Comparison of ENCODE assay signal across 12 mouse cellular contexts in the genomic region with DNA sequence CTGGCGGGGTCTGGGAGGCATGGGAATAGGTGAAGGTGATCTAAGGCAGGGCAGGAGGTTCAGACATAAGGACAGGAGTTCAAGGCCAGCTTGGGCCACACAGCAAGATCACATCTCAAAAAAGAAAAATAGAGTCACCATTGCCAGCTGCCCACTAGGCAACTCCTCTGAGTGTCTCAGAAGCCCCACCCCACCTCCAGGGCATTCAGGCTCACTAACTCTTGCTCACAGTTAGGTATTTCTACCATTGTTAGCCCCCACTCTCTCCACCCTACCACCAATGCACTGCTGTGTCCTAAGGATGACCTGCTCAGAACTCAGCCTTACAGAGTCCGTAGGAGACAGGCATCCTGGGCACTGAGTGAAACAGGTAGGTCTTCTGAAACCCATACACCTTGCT. TPM values are rescaled to one million over a fixed set of nuclear protein-coding genes. Genes with fewer than 3 reads are reported as not detected.
A peak's percentile ranks its signal among the peaks of the same experiment; 100 is the strongest.
DNase-seq lines count a peak whose midpoint lies in the region; ATAC-seq lines count a peak whose summit lies in the region.
"Had no signal": no experiment of that assay in that cellular context is flagged by ENCODE, and none has a peak within 500 bp of the region (broad histone marks: within the 10 kb centered on the region; RNA-seq: fewer than 3 reads in every experiment).

No protein-coding gene starts in this region.

- no peak overlapping the region for H3K4me3 ChIP-seq in forebrain, embryonic 13.5 days
- no peak overlapping the region for H3K4me3 ChIP-seq in midbrain, embryonic 10.5 days
- H3K4me3 ChIP-seq: heart, embryonic 15.5 days had no signal

- H3K27ac ChIP-seq in forebrain, embryonic 13.5 days: peak overlapping the region; percentile 37; the same call in 1 of the 2 replicates
- H3K27ac ChIP-seq in midbrain, embryonic 10.5 days (replicated peaks): peak overlapping the region; percentile 76
- H3K27ac ChIP-seq: heart, embryonic 15.5 days had no signal

- 36% methylated on average over 2 of the region's 2 CpGs for whole genome bisulfite sequencing in forebrain, embryonic 13.5 days
- WGBS in midbrain, embryonic 10.5 days: 49% methylated on average over 2 of the region's 2 CpGs

- H3K4me2 ChIP-seq in forebrain, embryonic 13.5 days: no peak overlapping the region
- H3K4me2 ChIP-seq: heart, embryonic 15.5 days had no signal

- peaks cover 28% of the 10 kb centered on the region for H3K4me1 ChIP-seq in forebrain, embryonic 13.5 days
- peaks cover 47% of the 10 kb centered on the region for H3K4me1 ChIP-seq in midbrain, embryonic 10.5 days

- ATAC-seq in cerebellum, adult (ENCODE audit: insufficient number of reproducible peaks, low FRiP score, low TSS enrichment): no peak
- ATAC-seq in forebrain, embryonic 13.5 days: no peak; the same call in 1 of the 2 replicates

- H3K27me3 ChIP-seq in forebrain, embryonic 13.5 days: no peaks in the 10 kb centered on the region
- H3K27me3 ChIP-seq in midbrain, embryonic 10.5 days (ENCODE audit: low read depth, poor library complexity, severe bottlenecking): peaks cover 69% of the 10 kb centered on the region
- H3K27me3 ChIP-seq: heart, embryonic 15.5 days had no signal

- peak; percentile 14 for DNase-seq in cerebellum, adult 9-10 months
- peak; percentile 45 for DNase-seq in 3T3-L1 (ENCODE audit: low read depth, low spot score)
- DNase-seq in midbrain, embryonic 10.5 days (ENCODE audit: low spot score): no peak
- no peak for DNase-seq in testis, postnatal 14 days (ENCODE audit: low spot score)
- DNase-seq in yolk sac, embryonic 10.5 days (ENCODE audit: low spot score): no peak
- no peak for DNase-seq in left cerebral cortex, adult 8-10 months (ENCODE audit: low spot score in 2 of 2)
- DNase-seq: cerebellum, postnatal 36 days; kidney, adult 11 months; right cerebral cortex, adult 18-20 months had no signal

- 0 out of 2 replicates have a peak overlapping the region, but pooled peaks have one; percentile 5 for H3K9ac ChIP-seq in forebrain, embryonic 13.5 days
- H3K9ac ChIP-seq: heart, embryonic 15.5 days had no signal

- H3K9me3 ChIP-seq in forebrain, embryonic 13.5 days (replicated peaks): peaks cover 3% of the 10 kb centered on the region; the same call in 1 of the 2 replicates
- H3K9me3 ChIP-seq in midbrain, embryonic 10.5 days (replicated peaks): peaks cover 18% of the 10 kb centered on the region
- H3K9me3 ChIP-seq: heart, embryonic 15.5 days had no signal

- peaks cover 10% of the 10 kb centered on the region; the same call in 1 of the 2 replicates for H3K36me3 ChIP-seq in forebrain, embryonic 13.5 days (ENCODE audit: poor library complexity, severe bottlenecking)
- H3K36me3 ChIP-seq in midbrain, embryonic 10.5 days: peaks cover 24% of the 10 kb centered on the region
- H3K36me3 ChIP-seq: heart, embryonic 15.5 days had no signal

RNA-seq across cellular contexts. Expression of gene D630045J12Rik, which starts 46.2 kb away (rescaled TPM):
- polyA plus RNA-seq in forebrain, embryonic 13.5 days (2015; fragmentation: Nextera tagmentation; extraction: Ambion mirVana): 10.9 and 12.4 TPM in 2 replicates
- polyA plus RNA-seq in midbrain, embryonic 10.5 days (2016; fragmentation: Nextera tagmentation; extraction: Ambion mirVana): 5.6 and 7.2 TPM in 2 replicates
- 10 to 100 TPM; 29.1 to 36.6 (median 33.5) TPM for total RNA-seq in left cerebral cortex, adult 8-10 months (2022)

Comparison
In these comparisons a context has a peak if more than half of its experiments do, and no peak if none do; other contexts are left out.
1. DNase-seq: peak in cerebellum, adult 9-10 months (single experiment) and 3T3-L1 (single experiment); none in midbrain, embryonic 10.5 days (single experiment), testis, postnatal 14 days (single experiment), yolk sac, embryonic 10.5 days (single experiment) and left cerebral cortex, adult 8-10 months (0 of 2).